Mouse (Mus musculus) hindbrain, embryonic 15.5 days (tissue): ENCODE data around the gene Acvr1b. TPM values are rescaled to one million over a fixed set of nuclear protein-coding genes. Genes with fewer than 3 reads are reported as not detected.

Experiments used
- ATAC-seq: fragments of 200-750 bp; cut with Nextera tagmentation; 2 replicates; pipeline ENCODE4 v1.8.0; 2017; ENCODE audit warnings: low read depth, moderate number of reproducible peaks, moderate TSS enrichment; ENCODE audit not compliant: low FRiP score
- H3K27ac ChIP-seq: fragments of 300-500 bp; sonication (generic); replicated peaks from 2 replicates; pipeline ENCODE4 v1.5.1; 2015; ENCODE audit warnings: mild to moderate bottlenecking, inconsistent platforms
- H3K27me3 ChIP-seq: fragments of 300-500 bp; sonication (generic); 2 replicates; pipeline ENCODE4 v1.6.1; 2015; ENCODE audit warnings: control low read depth, inconsistent platforms
- H3K36me3 ChIP-seq: fragments of 300-500 bp; sonication (generic); 2 replicates; pipeline ENCODE4 v1.6.1; 2015; ENCODE audit warnings: control low read depth, inconsistent platforms
- H3K4me1 ChIP-seq: fragments of 300-500 bp; sonication (generic); replicated peaks from 2 replicates; pipeline ENCODE4 v1.6.1; 2015; ENCODE audit warnings: control low read depth, inconsistent platforms
- H3K4me2 ChIP-seq: fragments of 300-500 bp; sonication (generic); 2 replicates; pipeline ENCODE4 v1.6.1; 2015; ENCODE audit warnings: moderate library complexity, mild to moderate bottlenecking, inconsistent platforms
- H3K4me3 ChIP-seq: fragments of 300-500 bp; sonication (generic); 2 replicates; pipeline ENCODE4 v1.5.1; 2015; ENCODE audit warnings: mild to moderate bottlenecking, inconsistent platforms
- H3K9ac ChIP-seq: fragments of 300-500 bp; sonication (generic); 2 replicates; pipeline ENCODE4 v1.6.1; 2015; ENCODE audit warnings: inconsistent platforms
- H3K9me3 ChIP-seq: fragments of 300-500 bp; sonication (generic); 2 replicates; pipeline ENCODE4 v1.6.1; 2016; ENCODE audit warnings: control low read depth, inconsistent platforms
- WGBS: fragments of 180-500 bp; shearing (Covaris S2); methylation state at CpG from one replicate; pipeline ENCODE4 v1.1.7; 2015; 5-methylcytosine and 5-hydroxymethylcytosine counted together
- polyA plus RNA-seq: library from polyadenylated mRNA; unstranded; fragments of >200 nt; fragmentation: Nextera tagmentation; extraction: Ambion mirVana; gene quantifications from 2 replicates; pipeline ENCODE4 v1.2.1, GENCODE M21; 2015

Acvr1b gene
- polyA plus RNA-seq, 1 experiment from 2014 or later, result 24.1 TPM

DNA sequence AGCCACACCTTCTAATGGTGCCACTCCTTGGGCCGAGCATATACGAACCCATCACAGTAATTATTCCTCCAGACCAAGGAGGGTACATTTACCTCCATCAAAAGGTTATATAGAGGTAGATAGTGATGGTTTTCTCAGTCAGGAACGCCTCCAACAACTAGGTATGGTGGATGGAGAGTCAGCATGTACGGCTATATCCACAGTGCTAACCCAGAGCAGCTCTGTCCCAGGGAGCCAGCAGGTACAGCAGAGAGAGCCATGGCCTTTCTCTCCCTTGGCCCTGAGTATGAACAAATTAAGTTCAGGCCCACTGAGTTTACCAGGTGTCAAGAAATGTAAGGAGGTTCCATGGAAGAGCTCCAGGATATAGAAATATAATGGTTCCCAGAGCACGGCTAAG is 78.1 kb downstream of the Acvr1b start:
- Histone ChIP-seq H3K4me2 (no peak overlapping the region), H3K36me3 (no peaks in the 10 kb centered on the region), H3K9me3 (no peaks in the 10 kb centered on the region), H3K4me3 (no peak overlapping the region), H3K4me1 (peaks cover 16% of the 10 kb centered on the region), H3K27ac (no peak overlapping the region), H3K27me3 (no peaks in the 10 kb centered on the region), H3K9ac (no peak overlapping the region)
- WGBS, result 93% methylated on average over 5 of the region's 5 CpGs
- ATAC-seq, result no peak

DNA sequence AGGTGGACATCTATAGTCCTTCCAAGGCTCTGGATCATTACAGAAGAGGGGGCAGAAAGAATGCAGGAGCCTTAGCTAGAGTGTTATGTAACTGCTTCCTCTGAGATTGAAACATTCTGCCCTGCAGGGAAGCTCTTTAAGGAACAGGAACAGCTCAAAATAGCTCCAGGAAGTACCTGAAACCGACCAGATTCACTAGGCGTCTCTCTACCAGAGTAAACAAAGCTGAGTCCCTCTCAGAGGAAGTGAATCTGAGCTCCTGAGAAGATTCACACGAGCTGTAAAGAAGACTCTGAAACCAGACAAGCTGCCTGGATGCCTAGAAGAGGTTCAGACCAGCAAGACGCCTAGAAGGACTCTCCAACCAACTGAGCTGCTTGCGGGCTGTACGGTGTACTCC is 78.7 kb downstream of the Acvr1b start:
- no peak overlapping the region for H3K9ac ChIP-seq
- no peaks in the 10 kb centered on the region for H3K9me3 ChIP-seq
- H3K4me2 ChIP-seq, result no peak overlapping the region
- H3K4me3 ChIP-seq, result no peak overlapping the region
- H3K36me3 ChIP-seq, result no peaks in the 10 kb centered on the region
- no peak overlapping the region for H3K27ac ChIP-seq
- no peak for ATAC-seq
- WGBS, result 90% methylated on average over 6 of the region's 6 CpGs
- no peaks in the 10 kb centered on the region for H3K27me3 ChIP-seq
- peaks cover 12% of the 10 kb centered on the region for H3K4me1 ChIP-seq

DNA sequence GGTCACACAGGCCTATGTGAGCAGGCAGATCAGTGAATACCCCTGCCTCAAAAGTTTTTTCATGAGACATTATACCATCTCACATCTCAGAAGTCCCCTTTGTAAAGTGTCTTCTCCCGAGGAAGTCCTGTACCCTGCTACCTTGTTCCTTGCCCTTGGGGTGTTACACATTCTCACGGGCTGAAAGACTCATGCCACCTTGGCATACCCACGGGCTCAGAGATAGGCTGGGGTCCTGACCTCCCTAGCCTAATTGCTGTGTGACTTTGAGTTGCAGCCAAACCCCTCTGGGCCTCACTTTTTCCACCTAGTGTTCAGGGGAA is 79.7 kb downstream of the Acvr1b start:
- Histone ChIP-seq H3K9ac (peak overlapping the region; percentile 86), H3K27me3 (no peaks in the 10 kb centered on the region), H3K4me1 (peaks cover 12% of the 10 kb centered on the region), H3K4me2 (peak overlapping the region; percentile 87), H3K36me3 (no peaks in the 10 kb centered on the region), H3K4me3 (peak overlapping the region; percentile 73), H3K27ac (peak overlapping the region; percentile 66), H3K9me3 (no peaks in the 10 kb centered on the region)
- WGBS, result 41% methylated on average over 3 of the region's 3 CpGs
- ATAC-seq, result 0 out of 2 replicates have a peak, but pooled peaks have one; percentile 1

DNA sequence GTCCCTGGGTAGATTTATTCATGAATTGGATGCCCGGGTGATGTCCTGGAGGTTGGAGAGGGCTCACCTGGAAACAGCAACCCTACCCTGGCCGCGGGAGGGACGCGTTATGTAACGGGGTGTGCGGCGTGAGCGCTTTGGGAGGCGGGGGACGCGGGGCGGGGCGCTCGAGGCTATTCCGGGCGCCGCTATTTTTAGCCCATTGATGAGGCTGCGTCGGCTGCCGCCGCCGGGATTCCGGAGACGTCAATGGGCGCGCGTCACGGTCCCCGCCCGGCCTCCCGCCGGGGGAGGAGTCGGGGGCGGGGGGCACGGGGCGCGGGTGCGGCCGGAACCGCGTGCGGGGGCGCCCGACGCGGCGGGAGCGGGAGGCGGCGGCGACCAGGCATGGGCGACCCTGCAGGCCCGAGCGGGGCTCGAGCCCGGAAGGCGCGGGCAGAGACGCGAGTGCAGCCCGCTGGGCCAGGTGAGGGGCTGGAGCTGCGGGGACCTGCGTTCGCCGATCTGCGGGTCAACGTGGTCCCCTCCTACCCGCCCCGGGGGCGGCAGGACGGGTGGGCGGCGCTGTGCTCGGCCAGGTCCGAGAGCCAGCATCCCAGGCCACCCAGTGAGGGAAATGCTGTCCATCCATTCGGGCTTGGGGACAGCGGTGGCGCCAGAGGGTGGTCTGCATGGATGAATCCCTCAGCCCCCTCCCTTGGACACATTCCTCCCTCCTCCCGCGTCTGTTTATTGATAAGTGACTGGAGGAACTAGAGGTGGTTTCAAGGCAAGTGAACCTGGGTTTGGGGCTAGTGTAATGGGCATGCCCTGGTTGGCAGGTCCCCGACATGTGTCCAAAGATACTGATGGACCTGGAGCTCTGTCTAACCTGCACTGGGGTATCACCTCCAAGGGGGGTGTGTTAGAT is 80.3 kb downstream of the Acvr1b start, which contains the start of gene Nr4a1:
Gene Nr4a1 (plus strand): TSS at position 384 of the 910 bp plus-strand sequence.
- WGBS, result 1% methylated on average over 63 of the region's 82 CpGs
- H3K9me3 ChIP-seq, result no peaks in the 10 kb centered on the region
- peak within 1 kb of the TSS; percentile 86 for H3K9ac ChIP-seq
- no peaks in the 10 kb centered on the region for H3K36me3 ChIP-seq
- ATAC-seq, result peak; percentile 57
- no peaks in the 10 kb centered on the region for H3K27me3 ChIP-seq
- peak within 1 kb of the TSS; percentile 66 for H3K27ac ChIP-seq
- peaks cover 12% of the 10 kb centered on the region for H3K4me1 ChIP-seq
- H3K4me3 ChIP-seq, result peak within 1 kb of the TSS; percentile 73
- H3K4me2 ChIP-seq, result peak within 1 kb of the TSS; percentile 87

DNA sequence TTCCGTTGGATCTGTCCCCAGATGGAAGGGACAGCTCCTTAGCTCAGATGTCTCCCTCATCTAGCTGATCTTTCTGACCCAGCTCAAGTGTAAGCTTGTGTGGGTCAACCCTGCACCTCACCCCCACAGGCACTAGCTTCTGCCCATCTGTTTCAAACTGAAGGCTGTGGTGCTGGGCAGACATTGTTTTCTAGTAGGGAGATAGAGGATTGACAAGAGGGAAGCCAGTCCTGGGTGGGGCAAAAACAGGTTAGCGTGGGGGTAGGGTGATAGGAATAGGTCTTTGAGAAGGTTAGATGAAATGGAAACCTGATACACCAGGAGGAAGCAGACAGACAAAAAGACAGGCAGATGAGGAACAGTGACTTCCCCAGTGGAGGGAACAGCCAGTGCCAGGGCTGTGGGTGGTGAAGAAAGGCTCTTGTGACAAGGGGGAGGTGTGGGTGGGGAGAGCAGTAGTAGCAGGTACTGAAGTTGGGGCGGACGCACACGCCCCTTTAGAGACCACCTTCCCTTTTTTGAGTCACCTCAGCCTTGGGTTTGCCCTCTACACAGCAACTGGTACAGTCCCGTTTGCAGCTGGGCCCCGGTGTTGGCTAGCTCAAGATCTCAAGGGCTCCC is 82.1 kb downstream of the Acvr1b start:
- Histone ChIP-seq H3K4me1 (peaks cover 15% of the 10 kb centered on the region), H3K27me3 (no peaks in the 10 kb centered on the region), H3K9ac (no peak overlapping the region), H3K4me3 (no peak overlapping the region), H3K27ac (no peak overlapping the region), H3K4me2 (no peak overlapping the region), H3K9me3 (no peaks in the 10 kb centered on the region), H3K36me3 (no peaks in the 10 kb centered on the region)
- WGBS, result 89% methylated on average over 7 of the region's 7 CpGs
- no peak for ATAC-seq

DNA sequence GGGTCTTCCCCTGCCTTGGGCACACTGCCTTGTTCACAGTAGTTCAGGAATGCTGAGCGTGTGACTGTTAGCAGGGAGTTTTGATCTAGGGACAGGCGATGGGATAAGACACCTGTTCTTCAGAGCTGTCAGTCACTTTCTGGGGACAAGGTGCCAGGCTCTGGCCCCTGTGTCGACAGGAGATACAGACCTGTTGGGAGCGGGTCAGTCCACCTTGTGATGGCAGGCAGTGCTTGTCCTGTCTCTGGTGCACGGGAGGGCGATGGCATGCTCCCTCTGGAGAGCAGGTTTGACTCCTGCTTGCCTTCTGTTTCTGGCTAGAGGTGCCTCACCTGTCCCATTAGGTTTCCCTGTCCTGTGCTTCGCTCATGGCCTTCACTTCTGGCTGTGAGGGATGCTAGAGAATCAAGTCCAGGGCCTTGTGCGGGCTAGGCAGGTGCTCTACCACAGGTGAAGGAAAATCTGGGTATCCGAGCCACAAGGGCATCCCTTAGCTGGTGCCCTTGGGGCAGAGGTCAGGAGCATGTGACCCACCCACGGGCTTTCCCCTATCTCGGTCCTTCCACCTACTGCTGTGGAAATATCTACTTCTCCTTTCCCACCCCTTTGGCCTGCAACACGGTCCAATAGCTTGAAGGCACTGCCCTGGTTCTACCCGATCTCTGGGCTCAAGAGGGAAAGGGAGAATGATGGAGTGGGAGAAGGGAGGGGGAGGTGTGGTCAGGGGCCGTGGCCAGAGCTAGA is 82.8 kb downstream of the Acvr1b start:
- no peak overlapping the region for H3K27ac ChIP-seq

DNA sequence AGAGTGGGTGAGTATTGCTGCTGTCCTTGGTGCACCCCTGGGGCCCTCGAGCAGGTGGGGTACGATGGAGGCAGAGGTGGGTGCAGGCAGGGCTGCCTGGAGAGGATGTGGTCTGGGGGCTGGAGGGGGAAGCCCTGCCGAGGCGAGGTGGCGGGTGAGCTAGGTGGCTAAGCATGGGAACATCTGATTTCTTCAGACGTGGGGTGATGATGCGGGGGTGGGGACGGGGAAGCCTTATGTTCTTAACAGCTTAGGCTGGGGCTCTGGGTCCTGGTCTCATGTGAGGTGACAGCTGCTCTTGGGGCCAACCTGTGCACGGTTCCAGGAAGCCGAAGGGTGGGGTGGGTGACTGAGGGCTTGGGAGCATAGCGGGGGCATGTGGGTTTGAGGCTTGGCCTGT is 84.6 kb downstream of the Acvr1b start:
- H3K9ac ChIP-seq, result no peak overlapping the region
- H3K4me1 ChIP-seq, result peaks cover 17% of the 10 kb centered on the region
- no peak for ATAC-seq
- H3K27me3 ChIP-seq, result no peaks in the 10 kb centered on the region
- no peak overlapping the region for H3K4me2 ChIP-seq
- H3K4me3 ChIP-seq, result no peak overlapping the region
- H3K36me3 ChIP-seq, result no peaks in the 10 kb centered on the region
- no peaks in the 10 kb centered on the region for H3K9me3 ChIP-seq
- H3K27ac ChIP-seq, result no peak overlapping the region
- 90% methylated on average over 11 of the region's 11 CpGs for WGBS

More for the DNA sequence above, 82.8 kb downstream of the Acvr1b start:
- H3K4me1 ChIP-seq, result peaks cover 17% of the 10 kb centered on the region
- no peak overlapping the region for H3K9ac ChIP-seq
- no peaks in the 10 kb centered on the region for H3K36me3 ChIP-seq
- H3K4me3 ChIP-seq, result no peak overlapping the region
- WGBS, result 79% methylated on average over 14 of the region's 14 CpGs
- H3K27me3 ChIP-seq, result no peaks in the 10 kb centered on the region
- no peak for ATAC-seq
- no peaks in the 10 kb centered on the region for H3K9me3 ChIP-seq
- H3K4me2 ChIP-seq, result no peak overlapping the region

DNA sequence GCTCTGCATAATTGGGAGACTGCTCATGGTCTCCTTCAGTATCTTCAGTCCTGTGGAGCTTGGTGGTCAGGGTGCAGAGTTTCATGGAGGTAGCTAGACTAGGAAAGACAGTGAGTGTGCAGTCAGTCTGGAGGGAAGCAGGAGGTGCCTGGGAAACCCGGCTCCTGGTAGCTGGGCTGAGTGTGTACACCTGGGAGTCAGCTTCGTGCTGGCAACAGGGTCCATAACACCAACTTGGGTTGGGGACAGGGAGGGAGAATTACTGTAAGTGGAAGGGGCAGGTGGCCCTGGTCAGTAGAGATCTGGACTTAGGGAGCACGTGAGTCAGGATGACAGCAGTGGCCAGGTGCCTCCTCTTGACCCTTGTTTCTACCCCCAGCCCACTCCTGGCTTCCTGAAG is 86.1 kb downstream of the Acvr1b start:
- peaks cover 3% of the 10 kb centered on the region for H3K27me3 ChIP-seq
- 78% methylated on average over 3 of the region's 3 CpGs for WGBS
- peaks cover 6% of the 10 kb centered on the region; the same call in 1 of the 2 replicates for H3K4me1 ChIP-seq
- no peak overlapping the region for H3K9ac ChIP-seq
- ATAC-seq, result no peak
- no peaks in the 10 kb centered on the region for H3K36me3 ChIP-seq
- H3K27ac ChIP-seq, result no peak overlapping the region
- H3K4me2 ChIP-seq, result no peak overlapping the region
- no peak overlapping the region for H3K4me3 ChIP-seq
- H3K9me3 ChIP-seq, result no peaks in the 10 kb centered on the region

DNA sequence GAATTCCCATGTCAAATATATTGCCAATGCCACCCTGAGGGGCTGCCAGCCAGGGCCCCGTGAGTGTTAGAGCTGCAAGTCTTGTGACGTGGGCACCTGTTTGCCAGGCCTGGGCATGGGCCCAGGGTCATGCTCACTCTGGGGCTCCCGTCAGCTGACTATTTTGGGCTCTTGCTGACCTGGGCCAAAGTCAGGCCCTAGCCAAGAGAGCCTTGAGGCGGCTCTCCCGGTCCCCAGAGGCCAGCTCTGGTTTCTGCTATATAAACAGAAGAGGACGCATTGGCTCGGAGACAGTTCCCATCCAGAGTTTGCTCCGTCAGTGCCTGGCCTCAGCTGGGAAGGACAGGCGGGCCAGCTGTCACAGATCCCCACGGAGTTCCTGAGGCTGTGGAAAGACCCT is 86.5 kb downstream of the Acvr1b start:
- Histone ChIP-seq H3K9me3 (no peaks in the 10 kb centered on the region), H3K4me2 (no peak overlapping the region), H3K27ac (no peak overlapping the region), H3K4me1 (peaks cover 5% of the 10 kb centered on the region; the same call in 1 of the 2 replicates), H3K36me3 (no peaks in the 10 kb centered on the region), H3K4me3 (no peak overlapping the region), H3K9ac (no peak overlapping the region), H3K27me3 (peaks cover 7% of the 10 kb centered on the region)
- 48% methylated on average over 10 of the region's 10 CpGs for WGBS
- no peak for ATAC-seq

DNA sequence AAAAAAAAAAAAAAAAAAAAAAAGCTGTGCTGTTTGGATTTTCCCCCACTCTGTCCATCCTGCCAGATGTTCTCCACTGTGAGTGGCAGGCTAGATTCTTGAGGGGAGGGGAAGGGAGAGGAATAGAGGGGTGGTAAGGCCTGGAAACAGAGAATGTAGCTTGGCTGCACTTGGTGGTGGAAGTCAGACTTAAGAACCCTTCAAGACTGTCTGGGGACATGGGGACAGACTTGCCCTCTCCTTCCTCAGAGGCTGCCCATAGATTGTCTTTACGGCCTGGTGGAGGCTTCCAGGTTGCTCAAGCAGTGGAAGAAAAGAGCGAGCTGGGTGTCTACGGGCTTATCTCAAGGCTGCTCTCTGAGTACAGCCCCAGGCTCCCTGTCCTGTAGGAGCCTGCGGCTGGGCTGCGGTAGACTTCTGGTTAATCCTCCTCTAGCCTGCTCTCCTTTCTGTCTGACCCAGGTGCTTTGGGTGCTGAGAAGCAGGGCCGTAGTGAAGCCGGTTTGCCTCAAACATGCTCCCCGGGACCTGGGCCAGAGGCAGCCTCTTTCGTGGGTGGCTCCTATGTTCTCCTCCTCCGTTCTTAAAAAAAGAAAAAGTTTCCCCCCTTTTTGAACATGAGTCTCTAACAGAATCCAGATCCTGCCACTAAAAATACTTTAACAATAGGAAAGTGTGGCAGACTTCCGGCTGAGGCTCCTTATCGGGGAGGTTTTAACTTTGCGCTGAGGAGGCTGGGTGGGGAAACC is 87.2 kb downstream of the Acvr1b start:
- no peaks in the 10 kb centered on the region for H3K36me3 ChIP-seq
- peaks cover 11% of the 10 kb centered on the region for H3K4me1 ChIP-seq
- H3K4me2 ChIP-seq, result no peak overlapping the region
- no peak overlapping the region for H3K9ac ChIP-seq
- H3K9me3 ChIP-seq, result no peaks in the 10 kb centered on the region
- no peak overlapping the region for H3K27ac ChIP-seq
- ATAC-seq, result no peak
- no peak overlapping the region for H3K4me3 ChIP-seq
- H3K27me3 ChIP-seq, result peaks cover 13% of the 10 kb centered on the region
- 76% methylated on average over 13 of the region's 13 CpGs for WGBS

DNA sequence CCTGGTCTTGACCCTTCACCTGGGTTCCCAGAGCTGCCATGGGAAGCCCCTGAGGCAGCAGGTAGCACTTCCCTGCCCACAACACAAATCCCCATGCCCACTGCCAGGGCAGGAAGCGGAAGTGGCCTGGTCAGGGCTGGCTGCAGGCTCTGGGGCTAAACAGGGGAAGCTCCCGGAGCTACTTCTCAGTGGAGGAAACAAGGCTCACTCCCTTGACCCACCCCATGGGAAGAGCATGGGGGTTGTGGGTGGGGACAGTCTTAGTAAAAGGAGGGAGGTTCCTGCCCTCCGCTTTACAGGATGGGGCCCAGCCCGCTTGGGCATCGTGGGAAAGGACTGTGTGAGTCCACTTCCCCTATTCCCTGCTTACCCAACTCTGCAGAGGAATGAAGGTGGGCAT is 88.6 kb downstream of the Acvr1b start:
- 67% methylated on average over 5 of the region's 5 CpGs for WGBS
- H3K4me3 ChIP-seq, result no peak overlapping the region
- H3K27me3 ChIP-seq, result peaks cover 21% of the 10 kb centered on the region
- no peaks in the 10 kb centered on the region for H3K9me3 ChIP-seq
- no peak for ATAC-seq
- no peak overlapping the region for H3K9ac ChIP-seq
- no peaks in the 10 kb centered on the region for H3K36me3 ChIP-seq
- no peak overlapping the region for H3K4me2 ChIP-seq
- peaks cover 26% of the 10 kb centered on the region for H3K4me1 ChIP-seq
- no peak overlapping the region for H3K27ac ChIP-seq
